Mouse (Mus musculus): ENCODE results near the gene Trpm5. TPM values are rescaled to one million over a fixed set of nuclear protein-coding genes. Genes with fewer than 3 reads are reported as not detected.

The Trpm5 gene
- total RNA-seq, 2 experiments from 2014 or later = 0.43 TPM; not detected in 1

DNA sequence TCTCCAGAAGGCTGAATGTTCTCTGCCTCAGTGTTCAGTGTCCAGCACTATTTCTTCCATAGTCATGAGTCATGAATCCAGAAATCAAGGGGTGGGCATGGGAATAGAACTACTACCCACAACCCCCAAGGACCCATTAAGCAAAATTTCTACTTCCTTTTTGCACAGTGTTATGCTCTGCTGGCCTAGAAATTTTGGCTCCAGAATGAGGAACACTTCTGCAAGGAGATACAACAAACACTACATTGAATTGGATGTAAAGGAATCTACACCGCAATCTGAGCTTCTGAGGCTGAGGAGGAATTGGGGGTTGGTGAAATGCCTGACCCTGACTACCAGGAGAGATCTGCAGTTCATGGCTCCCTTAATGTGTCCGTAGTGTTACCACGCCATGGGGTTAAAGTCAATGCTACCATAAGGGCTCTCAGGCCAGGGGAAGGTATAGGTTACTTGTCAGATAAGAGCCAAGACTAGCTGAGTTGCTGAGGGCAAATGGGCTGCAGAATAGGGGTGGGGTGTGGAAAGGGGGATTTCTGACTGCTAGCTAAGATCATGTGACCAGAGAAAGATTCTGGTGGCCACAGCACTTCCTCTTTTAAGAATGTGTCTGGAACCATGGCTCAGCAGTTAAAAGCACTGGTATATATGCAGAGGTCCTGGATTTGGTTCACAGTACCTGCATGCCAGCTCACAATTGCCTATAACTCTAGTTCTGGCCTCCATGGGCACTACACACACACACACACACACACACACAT is 56.1 kb downstream of the Trpm5 start:
- no peak for DNase-seq

DNA sequence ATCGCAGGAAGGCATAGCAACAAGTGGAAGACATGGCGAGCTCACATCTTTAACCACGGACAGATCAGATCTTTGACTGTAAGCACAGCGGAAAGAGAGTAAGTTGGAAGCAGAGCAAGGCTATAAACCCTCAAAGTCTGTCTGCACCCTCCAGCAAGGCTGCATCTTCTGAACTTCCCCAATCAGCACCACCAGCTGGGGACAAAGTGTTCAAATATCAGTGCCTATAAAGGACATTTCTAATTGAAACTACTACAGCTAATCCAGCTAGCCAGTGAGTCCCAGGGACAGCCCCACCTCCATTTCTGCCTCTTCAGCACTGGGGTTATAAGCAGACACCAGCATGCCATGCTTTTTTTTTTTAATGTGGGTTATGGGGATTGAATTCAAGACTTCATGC is 57.1 kb downstream of the Trpm5 start:
- DNase-seq = no peak

DNA sequence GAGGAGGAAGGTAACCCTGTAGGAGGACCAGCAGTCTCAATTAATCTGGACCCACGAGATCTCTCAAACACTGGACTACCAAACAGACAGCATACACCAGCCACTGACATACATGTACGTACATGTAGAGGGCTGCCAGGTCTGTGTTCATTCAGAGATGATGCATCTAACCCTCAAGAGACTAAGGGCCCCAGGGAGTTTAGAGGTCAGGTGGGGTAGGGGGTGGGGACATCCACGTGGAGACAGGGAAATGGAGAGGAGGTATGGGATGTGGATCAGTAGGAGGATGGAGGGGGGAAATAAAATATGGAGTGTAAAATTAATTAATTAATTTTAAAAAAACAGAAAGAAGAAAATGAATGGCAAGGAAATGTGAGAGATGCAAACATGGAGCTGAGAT is 57.7 kb downstream of the Trpm5 start:
- DNase-seq = no peak

- DNase-seq = no peak
Observed at GRCm38 (mm10) chr7:143034519-143035450, 59.7 kb downstream of the Trpm5 start.

- no peak for DNase-seq
Observed at GRCm38 (mm10) chr7:143034112-143034511, 60.3 kb downstream of the Trpm5 start.

DNA sequence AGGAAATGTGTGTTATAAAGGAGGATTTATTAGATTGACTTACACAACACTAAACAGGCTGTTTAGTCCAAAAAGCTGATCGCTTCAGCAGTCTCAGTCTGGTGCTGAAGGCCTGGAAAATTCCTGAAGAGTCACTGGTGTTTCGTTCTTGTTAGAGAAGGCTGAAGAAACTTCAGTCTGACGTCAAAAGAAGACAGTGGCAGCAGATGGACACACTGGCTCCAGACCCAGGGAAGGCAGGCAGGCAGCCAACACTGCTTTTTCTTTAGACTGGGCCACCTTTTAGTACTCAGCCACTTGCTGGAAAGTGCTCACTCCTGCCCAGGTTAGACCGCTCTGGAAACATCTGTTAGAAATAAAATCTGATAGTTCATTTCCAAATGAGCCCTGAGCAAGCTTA is 60.9 kb downstream of the Trpm5 start:
- peak in 1 of 2 experiments; percentile 53 for DNase-seq

DNA sequence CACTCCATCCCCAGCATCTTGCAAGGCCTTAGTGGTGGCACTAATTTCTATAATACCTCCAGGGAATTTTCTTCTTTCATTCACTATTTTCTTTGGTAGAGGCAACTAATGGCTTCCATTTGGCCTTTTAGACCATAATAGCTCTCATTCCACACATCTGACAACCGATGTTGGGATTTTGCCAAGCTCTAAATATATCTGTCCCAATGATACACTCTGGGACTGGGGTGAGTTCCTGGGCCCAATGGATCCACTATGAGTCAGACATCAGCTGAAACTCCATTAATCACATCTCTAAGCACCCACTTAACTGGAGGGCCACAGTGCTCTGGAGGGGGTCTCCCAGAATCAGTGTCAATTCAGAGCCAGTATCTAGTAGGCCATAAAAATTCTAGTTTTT is 62.6 kb downstream of the Trpm5 start:
- peak in 1 of 2 experiments; percentile 54 for DNase-seq

DNA sequence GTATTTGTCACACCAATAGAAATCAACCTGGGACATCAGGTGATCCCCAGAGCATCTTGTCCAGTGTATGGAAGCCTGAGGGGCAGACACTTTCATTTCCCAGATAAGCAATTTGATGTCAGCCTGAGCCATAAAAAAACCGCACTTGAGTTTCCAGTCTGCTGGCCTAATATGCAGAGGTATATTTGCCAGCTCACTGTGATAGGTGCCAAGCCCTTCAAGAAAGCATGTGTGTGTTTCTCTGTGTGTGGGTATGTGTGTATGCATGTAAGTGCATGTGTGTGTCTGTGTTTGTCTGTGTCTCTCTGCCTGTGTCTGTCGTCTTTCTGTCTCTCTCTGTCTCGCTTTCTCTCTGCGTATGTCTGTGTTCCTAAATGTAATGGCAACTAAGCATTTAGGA is 67.2 kb downstream of the Trpm5 start:
- no peak for DNase-seq

DNA sequence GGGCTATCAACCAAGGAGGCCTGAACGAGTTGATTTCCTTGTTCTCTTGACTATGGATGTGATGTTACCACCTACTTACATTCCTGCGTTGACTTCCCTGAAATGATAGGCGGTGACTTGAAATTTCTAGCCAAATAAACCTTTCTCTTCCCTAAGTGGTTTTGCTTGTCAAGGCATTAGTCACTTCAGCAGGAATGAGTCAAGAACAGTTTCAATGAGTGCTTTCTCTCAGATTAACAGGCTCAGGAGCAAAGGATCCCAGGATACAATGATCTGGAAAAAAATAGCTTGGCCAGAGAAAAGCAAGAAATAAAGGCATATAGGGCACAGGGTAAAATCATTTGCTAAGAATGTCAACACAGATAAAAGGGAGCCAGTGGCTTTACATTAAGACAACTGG is 68.9 kb downstream of the Trpm5 start:
- DNase-seq = no peak

GRCm38 (mm10) chr7:143024293-143024692 is 70.1 kb downstream of the Trpm5 start:
- no peak for DNase-seq

DNA sequence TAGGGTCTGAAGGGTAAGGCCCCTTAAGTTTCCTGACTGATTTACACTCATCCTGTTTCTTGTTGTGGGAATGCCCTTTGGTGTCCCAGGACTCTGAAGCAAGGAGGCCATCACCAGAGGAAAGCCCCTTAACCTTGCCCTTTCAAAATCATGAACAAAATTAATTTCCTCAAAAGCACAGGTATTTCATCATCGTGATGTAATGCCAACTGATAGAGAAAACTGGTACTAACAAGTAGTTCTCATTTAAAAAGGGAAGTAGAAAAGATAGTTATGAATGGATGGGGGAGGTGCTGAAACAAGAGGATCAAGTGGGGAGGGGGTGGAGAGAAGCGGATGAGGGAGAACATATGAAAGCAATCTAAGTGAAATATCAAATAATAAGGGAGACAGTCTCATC is 70.9 kb downstream of the Trpm5 start:
- no peak for DNase-seq

DNA sequence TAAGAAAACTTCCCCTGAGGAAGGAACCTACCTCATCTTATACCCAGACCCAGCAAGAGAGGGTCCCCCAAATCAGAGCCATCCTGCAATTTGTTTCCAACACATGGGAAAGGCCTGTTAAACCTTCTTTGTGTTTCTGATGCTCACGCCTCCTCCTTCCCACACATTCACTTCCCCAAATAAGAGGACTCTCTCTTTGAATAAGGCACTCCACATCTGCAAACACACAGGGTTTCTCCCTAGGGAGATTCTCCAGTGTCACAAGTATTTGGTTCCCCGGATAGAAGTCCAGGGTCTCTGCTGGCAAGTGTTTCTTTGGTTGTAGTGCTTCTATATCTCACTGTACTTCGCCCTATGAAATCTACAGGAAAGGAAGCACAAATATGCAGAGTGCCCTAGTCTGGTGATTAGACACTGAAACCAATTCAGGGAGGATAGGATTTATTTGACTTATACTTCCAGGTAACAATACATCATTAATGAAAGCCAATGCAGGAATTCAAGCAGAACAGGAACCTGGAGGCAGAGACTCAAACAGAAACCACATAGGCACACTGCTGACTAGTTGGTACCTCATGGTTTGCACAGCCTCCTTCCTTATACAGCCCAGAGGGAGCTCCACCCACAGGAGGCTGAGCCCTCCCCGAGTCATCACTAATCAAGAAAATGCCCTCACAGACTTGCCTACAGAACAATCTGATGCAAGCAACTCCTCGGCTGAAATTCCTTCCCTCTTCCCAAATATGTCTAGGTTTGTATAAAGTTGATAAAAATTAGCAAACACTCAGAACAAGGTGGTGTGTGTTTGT is 72.9 kb downstream of the Trpm5 start:
- no peak for DNase-seq

GRCm38 (mm10) chr7:143020764-143021163 is 73.7 kb downstream of the Trpm5 start:
- no peak for DNase-seq

- DNase-seq = no peak
Observed at GRCm38 (mm10) chr7:143020040-143020439, 74.4 kb downstream of the Trpm5 start.

Other genes with a start within 250 kb of the Trpm5 start
- 100 to 1,000 TPM; 461 to 696 TPM for gene Th, start 163.5 kb downstream of the Trpm5 start, total RNA-seq (2021)
- gene Ascl2, start 125.4 kb downstream of the Trpm5 start, total RNA-seq (2021) = under 1 TPM in 1 of 2 experiments, not detected in 1; 0.46 TPM
- under 1 TPM; 0.59 to 0.63 TPM for gene Tspan32, start 89.6 kb downstream of the Trpm5 start, total RNA-seq (2021)
- 100 to 1,000 TPM; 689 to 765 TPM for gene Cd81, start 41.9 kb downstream of the Trpm5 start, total RNA-seq (2021)
- gene Tssc4, start 25.4 kb downstream of the Trpm5 start, total RNA-seq (2021) = 10 to 100 TPM; 32.4 to 33.3 TPM
- 1 to 10 TPM; 2.9 to 7.6 TPM for gene Kcnq1, start 11.7 kb upstream of the Trpm5 start, total RNA-seq (2021)